Mouse (Mus musculus): ENCODE data around the gene Neil1. TPM values are rescaled to one million over a fixed set of nuclear protein-coding genes. Genes with fewer than 3 reads are reported as not detected.

Neil1 gene
- polyA plus RNA-seq (2012; ENCODE audit: low replicate concordance) = 24.0 and 44.5 TPM in 2 replicates

GRCm38 (mm10) chr9:57148144-57148878, at the start of gene Neil1:
TSS of gene Neil1 (minus strand) at chr9:57148305.

DNA sequence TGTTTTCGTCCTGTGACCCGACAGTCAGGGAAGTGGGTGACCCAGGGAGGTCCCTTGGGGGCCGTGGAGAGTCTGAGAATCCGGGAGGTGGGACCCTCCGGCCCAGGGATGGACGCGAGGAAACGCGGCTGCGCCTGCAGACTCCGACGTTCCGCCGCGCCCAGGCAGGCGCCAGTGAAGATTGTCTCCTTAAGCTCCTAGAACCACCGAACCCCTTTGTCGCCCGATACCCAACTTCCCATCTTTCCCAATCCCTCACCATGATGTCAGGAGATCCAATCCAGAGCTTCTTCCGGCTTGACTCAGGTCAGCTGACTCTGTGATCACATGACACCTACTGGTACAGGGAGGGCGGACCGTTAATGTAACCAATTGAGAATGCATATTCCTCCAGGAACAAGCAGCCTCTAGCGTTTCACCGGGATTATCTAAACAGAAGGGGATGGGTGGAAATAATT, 9.9 kb upstream of the Neil1 start, which contains the start of gene Commd4:
Gene Commd4 (minus strand): TSS at position 319 of the 458 bp plus-strand sequence.

GRCm38 (mm10) chr9:57130577-57131433, 17.3 kb downstream of the Neil1 start, which contains the start of gene Man2c1:
TSS of gene Man2c1 (plus strand) at chr9:57130690.

Other genes starting within 250 kb of the Neil1 start
- gene Snx33, start 219.9 kb downstream of the Neil1 start, polyA plus RNA-seq (2012; ENCODE audit: low replicate concordance) = 5.2 and 8.9 TPM in 2 replicates
- 64.8 and 91.0 TPM in 2 replicates for gene Imp3, start 210.8 kb downstream of the Neil1 start, polyA plus RNA-seq (2012; ENCODE audit: low replicate concordance)
- 1.2 and 1.8 TPM in 2 replicates for gene Snupn, start 197.4 kb downstream of the Neil1 start, polyA plus RNA-seq (2012; ENCODE audit: low replicate concordance)
- gene Ptpn9, start 153.4 kb downstream of the Neil1 start, polyA plus RNA-seq (2012; ENCODE audit: low replicate concordance) = 20.4 and 50.4 TPM in 2 replicates
- 23.2 and 26.4 TPM in 2 replicates for gene Sin3a, start 76.3 kb downstream of the Neil1 start, polyA plus RNA-seq (2012; ENCODE audit: low replicate concordance)
- 105 and 114 TPM in 2 replicates for gene Man2c1, start 17.6 kb downstream of the Neil1 start, polyA plus RNA-seq (2012; ENCODE audit: low replicate concordance)
- gene Commd4, start 10.0 kb upstream of the Neil1 start, polyA plus RNA-seq (2012; ENCODE audit: low replicate concordance) = 78.8 and 92.0 TPM in 2 replicates
- not detected in 2 replicates for gene Trcg1, start 88.3 kb upstream of the Neil1 start, polyA plus RNA-seq (2012; ENCODE audit: low replicate concordance)
- 58.6 and 95.9 TPM in 2 replicates for gene 1700017B05Rik, start 114.3 kb upstream of the Neil1 start, polyA plus RNA-seq (2012; ENCODE audit: low replicate concordance)